Mouse (Mus musculus): Measurements from ENCODE around the gene Ash1l. TPM values are rescaled to one million over a fixed set of nuclear protein-coding genes. Genes with fewer than 3 reads are reported as not detected.
"Not testable (repeated sequence)": the region's sequence is repeated elsewhere in the genome, so short reads cannot be mapped to it uniquely, and the experiment has no call there.

Ash1l gene
- total RNA-seq, 4 experiments from 2014 or later: 76.4 to 97.2 (median 89.0) TPM

DNA sequence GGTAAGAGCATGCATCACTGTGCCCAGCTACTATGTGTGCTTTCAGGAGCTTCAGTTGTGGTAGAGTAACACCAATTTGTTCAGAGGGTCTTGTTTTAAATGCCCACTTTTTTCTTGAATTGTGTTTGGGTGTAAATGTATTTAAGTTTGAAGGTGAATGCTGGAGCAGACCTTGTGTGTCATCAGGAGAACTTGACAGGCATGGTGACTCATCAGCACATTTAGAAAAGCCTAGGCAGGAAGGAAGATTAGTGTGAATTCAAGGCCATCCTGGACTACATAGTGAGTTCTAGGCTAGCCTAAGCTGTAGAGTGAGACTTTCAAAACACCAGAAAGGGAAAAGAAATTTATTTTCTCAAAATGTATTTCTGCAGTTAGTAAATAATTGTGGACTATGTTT is 3.3 kb downstream of the Ash1l start:
- no peak for DNase-seq (ENCODE audit: low spot score in 2 of 2)

DNA sequence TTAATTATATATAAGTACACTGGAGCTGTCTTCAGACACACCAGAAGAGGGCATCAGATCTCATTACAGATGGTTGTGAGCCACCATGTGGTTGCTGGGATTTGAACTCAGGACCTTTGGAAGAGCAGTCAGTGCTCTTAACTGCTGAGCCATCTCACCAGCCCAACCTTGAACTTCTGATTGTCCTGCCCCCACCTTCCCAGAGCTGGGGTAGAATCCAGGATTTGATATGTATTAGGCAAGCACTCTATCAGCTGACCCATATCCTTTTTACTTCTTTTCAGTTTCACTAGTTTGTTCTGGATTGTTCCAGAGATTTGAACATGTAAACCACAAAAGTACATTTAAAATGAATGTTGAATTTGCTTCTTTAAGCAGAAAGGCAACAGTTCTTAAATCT is 12.8 kb downstream of the Ash1l start:
- DNase-seq (ENCODE audit: low spot score in 2 of 2): not testable (repeated sequence)

DNA sequence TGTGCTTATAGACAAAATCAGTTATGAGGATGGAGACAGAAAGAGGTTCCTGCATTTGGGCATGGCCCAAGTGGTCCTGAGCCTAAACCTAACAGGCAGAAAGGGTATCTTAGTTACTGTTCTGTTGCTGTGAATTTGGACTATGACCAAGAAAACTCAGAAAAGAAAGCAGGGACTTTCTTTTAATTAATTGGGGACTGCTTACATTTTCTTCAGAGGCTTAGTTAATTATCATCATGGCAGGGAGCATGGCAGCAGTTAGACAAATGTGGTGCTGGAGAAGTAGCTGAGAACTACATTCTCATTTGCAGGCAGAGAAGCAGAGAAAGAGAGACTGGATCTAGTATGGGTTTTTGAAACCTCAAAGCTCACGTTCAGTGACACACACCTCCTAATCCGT is 24.6 kb downstream of the Ash1l start:
- DNase-seq (ENCODE audit: low spot score in 2 of 2): no peak

DNA sequence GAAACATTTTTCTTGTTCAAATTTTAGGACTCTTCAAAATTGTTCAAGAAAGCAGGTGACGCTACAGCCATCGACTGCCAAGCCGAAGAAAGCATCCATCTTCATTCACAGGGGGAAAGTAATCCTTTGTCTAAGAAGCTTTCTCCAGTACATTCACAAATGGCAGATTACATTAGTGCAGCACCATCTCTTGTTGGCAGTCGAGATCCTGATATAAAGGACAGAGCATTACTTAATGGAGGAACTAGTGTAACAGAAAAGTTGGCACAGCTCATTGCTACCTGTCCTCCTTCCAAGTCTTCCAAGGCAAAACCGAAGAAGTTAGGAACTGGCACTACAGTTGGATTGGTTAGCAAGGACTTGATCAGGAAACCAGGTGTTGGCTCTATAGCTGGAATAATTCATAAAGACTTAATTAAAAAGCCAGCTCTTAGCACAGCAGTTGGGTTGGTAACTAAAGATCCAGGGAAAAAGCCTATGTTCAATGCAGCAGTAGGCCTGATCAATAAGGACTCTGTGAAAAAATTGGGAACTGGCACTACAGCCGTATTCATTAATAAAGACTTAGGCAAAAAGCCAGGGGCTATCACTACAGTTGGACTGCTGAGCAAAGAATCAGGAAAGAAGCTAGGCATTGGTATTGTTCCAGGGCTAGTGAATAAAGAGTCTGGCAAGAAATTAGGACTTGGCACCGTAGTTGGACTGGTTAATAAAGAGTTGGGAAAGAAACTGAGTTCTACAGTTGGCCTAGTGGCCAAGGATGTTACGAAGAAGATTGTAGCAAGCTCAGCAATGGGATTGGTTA is 31.0 kb downstream of the Ash1l start:
- DNase-seq (ENCODE audit: low spot score in 2 of 2): peak in 1 of 2 experiments; percentile 15

DNA sequence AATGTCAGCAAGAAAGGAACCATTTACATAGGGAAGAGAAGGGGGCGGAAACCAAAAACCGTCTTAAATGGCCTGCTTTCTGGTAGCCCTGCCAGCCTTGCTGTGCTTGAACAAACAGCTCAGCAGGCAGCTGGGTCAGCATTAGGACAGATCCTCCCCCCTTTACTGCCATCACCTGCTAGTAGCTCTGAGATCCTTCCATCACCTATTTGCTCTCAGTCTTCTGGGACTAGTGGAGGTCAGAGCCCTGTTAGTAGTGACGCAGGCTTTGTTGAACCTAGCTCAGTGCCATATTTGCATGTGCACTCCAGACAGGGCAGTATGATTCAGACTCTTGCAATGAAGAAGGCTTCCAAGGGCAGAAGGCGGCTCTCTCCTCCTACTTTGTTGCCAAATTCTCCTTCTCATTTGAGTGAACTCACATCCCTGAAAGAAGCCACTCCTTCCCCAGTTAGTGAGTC is 33.5 kb downstream of the Ash1l start:
- no peak for DNase-seq (ENCODE audit: low spot score in 2 of 2)

DNA sequence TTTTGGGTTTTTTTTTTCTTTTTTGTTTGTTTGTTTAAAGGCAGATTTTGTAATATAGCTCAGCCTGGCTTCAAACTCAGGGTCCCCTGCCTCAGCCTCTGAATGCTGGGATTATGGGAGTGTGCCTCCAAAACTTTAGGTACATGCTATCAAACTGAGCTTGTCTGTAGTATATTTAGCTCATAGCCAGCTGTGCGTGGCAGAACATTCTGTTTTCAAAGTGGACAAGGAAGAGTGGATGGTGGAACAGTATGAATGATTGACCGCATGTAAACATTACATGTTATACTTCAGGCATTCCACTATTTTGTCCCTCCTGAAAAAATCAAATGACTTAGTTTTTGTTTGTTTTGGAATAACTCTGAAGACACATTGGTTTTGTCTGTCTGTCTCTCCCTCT is 42.4 kb downstream of the Ash1l start:
- DNase-seq (ENCODE audit: low spot score in 2 of 2): no peak

DNA sequence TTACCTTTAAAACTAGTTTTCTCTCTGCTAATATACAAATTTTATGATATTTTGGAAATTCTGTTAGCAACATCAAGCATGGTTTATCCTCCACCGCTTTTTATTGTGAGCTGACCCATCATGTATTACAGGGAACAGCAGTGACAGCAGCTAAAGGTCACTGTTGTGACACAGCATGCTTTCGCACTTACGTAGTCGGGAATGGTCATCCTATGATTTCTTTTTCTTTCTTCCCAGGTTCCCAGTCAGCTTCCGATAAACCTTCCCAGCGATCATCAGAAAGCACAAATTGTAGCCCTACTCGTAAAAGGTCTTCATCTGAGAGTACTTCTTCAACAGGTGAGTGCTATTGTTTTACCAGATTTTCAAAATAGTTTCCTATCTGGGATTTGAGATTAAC is 51.1 kb downstream of the Ash1l start:
- DNase-seq (ENCODE audit: low spot score in 2 of 2): no peak

DNA sequence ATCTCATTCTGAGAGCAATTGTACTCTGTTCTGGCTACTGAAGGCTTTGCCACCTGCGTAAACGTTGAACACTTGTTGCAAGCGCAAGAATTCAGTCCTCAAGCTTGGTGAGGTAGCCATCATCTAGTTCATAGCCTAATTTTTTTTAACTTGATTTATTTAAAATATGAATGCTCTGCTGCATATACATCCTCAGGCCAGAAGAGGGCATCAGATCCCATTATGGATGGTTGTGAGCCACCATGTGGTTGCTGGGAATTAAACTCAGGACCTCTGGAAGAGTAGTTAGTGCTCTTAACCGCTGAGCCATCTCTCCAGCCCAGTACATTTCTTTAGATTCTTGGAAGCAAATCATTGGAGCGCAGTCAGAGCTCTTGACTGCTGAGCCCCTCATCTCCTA is 80.5 kb downstream of the Ash1l start:
- DNase-seq (ENCODE audit: low spot score in 2 of 2): not testable (repeated sequence)

DNA sequence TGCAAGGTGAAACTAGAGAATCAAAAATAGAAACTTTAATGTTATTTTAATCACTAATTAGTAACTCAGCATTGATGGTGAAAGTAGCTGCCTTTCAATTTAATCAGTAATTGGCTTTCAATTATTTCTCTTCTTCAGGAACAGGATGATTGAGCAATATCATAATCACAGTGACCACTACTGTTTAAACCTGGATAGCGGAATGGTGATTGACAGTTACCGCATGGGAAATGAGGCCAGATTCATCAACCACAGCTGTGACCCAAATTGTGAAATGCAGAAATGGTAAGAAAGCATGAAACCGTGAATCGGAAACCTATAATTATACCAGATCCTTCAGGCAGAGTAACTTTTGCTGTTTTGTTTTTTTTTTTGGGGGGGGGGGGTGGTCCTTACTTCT is 92.9 kb downstream of the Ash1l start:
- DNase-seq (ENCODE audit: low spot score in 2 of 2): no peak

DNA sequence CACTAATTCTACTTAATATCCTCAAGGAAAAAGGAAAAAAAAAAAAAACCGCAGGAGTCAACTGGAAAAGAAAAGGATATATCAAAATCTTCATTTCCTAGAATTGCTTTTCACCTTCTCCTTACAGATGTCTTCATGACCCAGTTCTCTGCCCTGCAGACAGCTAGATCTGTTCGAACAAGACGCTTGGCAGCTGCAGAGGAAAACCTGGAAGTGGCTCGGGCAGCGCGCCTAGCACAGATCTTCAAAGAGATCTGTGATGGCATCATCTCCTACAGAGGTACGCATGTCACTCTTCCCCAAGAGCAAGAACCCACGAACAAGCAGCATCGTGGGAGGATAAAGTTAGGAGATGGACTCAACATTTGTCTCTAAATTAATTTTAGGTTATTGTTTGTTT is 107.9 kb downstream of the Ash1l start:
- DNase-seq (ENCODE audit: low spot score in 2 of 2): no peak

DNA sequence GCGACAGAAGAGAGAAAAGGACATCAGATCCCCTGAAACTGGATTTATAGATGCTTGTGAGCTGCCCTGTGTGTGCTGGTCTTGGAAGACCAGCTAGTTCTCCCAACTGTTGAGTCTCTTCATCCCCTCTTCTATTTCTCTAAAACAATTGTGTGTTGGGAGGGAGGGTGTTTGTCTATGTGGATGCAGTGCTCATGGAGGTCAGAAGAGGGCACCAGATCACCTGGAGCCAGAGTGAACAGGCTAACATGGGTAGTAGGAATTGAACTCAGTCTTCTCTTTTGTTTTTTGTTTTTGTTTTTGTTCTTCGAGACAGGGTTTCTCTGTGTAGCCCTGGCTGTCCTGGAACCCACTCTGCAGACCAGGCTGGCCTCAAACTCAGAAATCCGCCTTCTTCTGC is 108.4 kb downstream of the Ash1l start:
- no peak for DNase-seq (ENCODE audit: low spot score in 2 of 2)

DNA sequence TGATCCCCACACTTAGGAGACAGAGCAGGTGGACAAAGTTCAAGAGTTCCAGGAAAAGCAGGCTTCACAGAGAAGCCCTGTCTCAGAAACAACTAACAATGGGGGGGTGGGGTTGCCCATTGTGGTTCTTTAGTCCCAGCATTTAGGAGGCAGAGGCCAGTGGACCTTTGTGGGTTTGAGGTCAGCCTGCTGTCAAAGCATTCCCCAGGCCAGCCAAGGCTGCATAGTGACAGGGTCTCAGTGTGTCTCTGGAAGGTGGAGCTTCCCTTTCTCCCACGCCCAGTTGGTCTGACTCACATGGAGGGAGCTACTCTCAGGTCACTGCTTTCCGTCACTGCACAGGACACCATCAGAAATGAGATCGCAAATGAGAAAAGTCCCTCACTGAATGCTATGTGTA is 111.3 kb downstream of the Ash1l start:
- DNase-seq (ENCODE audit: low spot score in 2 of 2): no peak

DNA sequence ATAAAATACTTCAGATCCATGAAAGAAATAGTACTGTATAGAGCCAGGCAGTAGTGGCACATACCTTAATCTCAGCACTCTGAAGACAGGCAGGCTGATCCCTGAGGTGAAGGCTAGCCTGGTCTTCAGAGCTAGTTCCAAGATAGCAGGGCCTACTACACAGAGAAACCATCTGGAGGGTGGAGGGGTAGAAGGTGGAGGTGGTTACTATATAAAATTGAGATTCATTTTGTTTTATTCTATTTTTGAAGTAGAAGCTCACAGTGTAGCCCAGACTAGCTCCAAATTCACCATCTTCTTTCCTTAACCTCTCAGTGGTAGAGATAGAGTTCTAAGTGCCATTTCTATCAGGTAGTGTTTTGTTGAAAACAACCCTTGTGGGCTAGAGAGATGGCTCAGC is 116.8 kb downstream of the Ash1l start:
- no peak for DNase-seq (ENCODE audit: low spot score in 2 of 2)

DNA sequence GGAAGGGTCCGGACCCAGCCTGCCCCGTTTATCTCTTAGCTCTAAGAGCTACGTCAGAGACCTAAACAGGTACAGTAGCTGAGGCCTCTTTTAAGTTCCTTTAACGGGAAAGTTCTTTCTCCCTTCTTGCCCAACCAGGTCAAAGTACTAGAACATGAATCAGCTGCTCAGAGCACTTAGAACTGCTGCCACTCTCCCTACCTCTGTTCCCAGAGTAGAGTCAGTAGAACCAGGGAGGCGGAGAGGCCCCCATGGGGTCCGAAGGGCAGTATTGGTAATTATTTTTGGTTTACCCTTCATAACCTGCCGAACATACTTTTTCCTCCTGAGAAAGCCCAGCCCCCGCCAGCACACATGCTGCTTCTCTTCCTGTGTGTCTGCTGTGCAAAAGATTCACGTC is 127.0 kb downstream of the Ash1l start:
- no peak for DNase-seq (ENCODE audit: low spot score in 2 of 2)

DNA sequence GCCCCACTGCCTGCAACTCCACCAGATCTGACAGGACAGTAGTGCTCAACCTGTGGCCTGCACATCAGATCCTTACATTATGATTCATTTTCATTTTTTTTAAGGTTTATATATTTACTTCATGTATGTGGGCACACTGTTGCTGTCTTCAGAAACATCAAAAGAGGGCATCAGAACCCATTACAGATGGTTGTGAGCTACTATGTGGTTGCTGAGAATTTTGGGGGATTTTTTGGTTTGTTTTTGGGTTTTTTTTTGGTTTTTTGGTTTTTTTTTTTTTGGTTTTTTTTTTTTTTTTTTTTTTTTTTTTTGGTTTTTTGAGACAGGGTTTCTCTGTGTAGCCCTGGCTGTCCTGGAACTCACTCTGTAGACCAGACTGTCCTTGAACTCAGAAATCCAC is 131.9 kb downstream of the Ash1l start:
- DNase-seq (ENCODE audit: low spot score in 2 of 2): not testable (repeated sequence)

DNA sequence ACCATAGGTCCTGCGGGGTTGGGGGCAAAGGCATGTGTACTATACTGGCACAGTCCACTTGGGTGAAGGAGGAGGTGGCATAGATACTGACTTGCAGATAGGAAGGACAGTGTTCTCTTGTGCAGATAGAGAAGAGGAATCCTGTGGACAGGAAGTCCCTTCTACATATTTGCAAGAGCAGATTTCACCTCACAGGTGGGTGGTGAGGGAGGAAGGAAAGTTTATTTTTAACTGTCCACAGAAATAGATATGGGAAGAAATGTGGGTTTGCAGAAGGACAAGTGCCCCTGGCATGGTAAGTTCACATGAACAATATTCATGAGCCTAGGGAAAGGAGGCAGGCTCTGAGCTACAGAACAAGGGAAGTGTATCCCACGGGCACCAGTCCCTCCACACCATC is 133.7 kb downstream of the Ash1l start:
- no peak for DNase-seq (ENCODE audit: low spot score in 2 of 2)

DNA sequence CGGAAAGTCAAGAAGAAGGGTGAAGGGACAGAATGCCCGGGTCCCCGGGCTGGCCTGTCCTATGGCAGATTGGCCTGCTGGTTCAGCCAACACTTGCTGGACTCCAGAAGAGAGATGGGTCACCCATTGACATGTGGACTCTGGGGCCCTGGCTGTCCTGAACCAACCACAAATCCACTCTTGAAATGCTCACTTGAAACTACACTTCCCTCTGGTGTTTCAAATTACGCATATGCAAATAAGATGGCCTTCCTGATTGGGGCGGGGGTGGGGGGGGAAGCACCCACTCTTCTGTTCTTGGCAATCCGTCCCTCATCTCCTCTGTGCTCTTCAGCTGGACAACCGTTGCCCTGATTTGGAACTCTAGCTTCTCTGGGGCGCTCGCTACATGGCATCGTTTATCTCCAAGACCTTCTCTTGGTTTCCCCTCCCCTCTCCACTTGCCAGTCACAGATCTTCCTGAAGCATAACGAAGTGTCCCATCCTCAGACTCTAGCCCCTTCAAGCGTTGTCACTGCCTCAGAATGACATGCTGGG is 134.3 kb downstream of the Ash1l start:
- DNase-seq (ENCODE audit: low spot score in 2 of 2): no peak

DNA sequence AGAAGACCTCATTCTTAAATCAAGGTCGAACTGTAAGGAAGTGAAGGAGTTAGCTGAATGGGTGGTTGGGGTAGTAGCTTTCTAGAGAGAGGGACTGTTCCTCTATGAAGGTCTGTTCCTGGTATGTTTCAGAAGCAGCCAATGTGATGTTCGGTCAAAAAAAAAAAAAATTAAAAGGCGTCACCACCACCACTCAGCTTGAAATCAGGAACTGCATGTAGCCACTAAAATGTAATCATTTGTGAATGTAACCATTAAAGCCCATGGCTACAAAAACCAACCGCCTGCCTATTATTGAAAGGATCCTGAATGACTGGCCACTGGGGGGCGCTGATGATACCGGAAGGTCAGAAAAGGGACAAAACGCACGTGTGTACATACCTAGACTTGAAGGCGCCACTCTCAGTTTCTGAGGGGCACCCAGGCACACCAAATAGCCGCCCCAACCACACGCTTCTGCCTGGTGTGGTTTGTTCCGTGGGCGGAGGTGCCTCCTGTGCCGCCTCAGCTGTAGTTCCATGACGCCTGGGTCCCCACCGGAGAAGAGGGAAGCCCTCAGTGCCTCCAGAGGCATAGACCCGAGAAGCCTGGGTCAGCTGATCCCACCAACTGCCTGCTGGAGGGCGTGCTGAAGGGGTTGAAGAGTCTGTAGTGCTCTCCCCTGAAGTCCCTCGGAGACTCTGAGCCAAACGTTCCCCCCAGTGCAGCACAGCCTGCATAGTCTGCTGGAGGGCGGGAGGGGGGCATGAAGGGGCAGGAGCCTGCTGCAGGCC is 137.1 kb downstream of the Ash1l start:
- peak in 1 of 2 experiments; percentile 81 for DNase-seq (ENCODE audit: low spot score in 2 of 2)

DNA sequence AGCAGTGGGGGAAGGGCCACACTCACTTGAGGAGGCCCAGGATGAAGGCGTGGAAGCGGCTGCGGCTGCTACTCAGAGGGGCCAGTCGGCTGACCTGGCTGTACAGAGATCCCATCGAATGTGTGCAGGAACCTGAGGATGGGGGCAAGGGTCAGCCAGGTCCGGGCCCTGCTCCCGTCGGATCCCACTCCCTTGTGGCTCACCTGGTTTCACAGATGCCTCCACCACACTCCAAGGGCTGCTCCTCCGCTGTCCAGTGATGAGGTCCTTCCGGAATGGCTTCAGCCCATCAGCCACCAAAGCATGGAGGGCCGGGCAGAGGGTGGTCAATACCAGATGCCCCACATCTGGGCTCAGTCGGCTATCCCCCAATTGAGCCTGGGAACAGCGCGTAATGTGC is 138.6 kb downstream of the Ash1l start:
- no peak for DNase-seq (ENCODE audit: low spot score in 2 of 2)

DNA sequence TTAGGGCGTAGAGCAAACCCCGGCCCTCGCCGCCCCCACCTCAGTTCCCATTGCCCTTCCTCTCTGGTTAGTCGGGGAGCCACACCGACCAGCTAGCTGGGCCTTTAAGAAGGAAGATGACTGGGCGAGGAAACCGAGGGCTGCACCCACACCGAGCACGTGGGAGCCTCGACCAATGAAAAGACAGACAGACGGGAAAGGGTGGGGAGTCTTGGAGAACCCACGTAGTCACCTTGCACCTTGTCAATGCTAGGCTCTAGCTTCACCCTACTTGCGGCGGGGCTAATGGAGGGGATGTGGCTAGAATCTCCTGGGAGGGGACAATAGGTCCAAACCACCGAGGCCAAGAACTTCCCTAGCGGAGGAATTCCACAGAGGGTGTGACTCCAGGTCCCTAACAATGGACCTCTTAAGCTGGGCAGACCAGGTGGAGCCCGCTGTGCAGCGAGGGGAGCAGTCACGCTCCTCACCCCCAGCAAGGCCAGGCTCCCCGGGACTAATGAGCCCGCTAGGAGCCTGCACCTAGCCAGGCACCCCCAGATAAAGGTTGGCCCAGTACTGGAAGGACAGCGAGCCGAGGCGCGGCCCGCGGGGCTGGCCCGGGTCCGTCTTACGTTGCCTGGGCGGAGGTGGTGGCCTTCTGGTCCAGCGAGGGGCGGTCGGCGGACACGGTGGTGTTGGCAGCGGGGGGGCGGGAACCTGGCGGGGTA is 139.6 kb downstream of the Ash1l start:
- peak; percentile 83 to 85 for DNase-seq (ENCODE audit: low spot score in 2 of 2)

DNA sequence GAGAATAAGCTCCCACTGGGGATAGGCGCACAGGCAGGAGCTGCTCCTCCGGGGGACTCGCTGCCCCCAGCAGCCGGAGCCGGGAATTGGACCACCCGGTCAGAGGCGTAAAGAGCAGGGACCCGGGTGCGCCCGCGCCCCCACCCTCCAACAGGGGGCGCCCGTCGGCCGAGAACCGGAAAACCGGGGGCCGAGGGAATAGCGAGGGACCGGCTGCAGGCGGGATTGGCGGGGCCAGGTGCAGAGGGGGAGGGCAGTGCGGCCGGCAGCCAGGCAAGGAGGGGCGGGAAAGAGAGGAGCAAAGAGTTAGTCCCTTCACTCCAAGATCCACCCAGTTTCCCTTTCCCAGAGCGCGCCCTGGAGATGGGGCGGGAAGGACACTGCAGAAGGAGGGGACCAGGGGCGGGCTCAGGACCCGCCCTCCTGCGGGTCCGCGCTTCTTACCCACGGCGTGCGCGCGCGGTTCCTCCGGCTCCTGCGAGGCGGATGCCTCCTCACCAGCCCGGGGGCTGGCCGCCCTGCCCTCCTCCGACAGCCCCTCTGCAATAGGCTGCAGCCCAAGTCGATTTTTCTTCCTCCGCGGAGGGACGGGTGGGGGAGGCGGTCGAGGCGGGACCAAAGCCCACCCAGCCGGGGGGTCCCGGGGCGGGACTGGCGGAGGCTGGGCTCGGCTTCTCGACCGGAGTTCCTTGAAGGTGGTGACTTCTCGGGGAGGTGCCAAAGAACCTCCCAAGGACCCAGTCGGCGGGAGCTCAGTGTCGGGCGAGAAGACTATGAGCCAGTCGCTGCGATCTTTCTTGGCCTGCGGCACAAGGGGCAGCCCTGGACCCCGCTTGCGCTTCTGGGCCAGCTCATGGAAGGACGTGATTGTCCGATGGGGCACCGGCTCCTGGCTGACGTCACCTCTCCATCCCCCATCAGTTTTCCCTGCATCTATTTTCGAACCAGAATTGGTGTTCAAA is 140.6 kb downstream of the Ash1l start:
- peak; percentile 69 to 81 for DNase-seq (ENCODE audit: low spot score in 2 of 2)

Data from layer of hippocampus, adult 8-10 months (tissue).